Mouse (Mus musculus): Measurements from ENCODE around the gene Dchs2.

DNA sequence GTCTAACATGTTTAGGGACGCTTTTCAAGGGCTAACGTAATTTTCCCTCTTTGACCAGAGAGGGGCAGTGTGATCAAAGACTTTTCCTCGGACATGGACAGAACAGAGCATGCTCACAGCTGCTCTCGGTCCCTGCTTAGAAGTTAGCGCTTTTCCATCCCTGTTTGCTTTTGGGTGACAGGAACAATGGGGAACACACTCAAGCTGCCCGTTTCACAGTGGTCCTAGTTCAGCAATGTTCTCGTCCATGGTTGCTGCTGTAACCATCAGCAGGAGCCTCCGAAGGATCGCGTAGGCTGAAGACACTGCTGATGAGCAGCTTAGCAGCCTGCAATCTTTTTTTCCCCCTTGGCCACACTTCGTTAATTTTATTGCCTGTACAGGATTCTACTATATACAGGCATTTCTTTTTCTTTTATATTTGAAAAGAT is 159.2 kb downstream of the Dchs2 start:
- TF ChIP-seq CTCF (IDR thresholded peaks at IDR 0.05; ENCODE audit: low read depth) (peak; percentile 84), EP300 (optimal IDR thresholded peaks at IDR 0.05) (no peak)
